Mouse (Mus musculus): ENCODE results near the gene Metrn. TPM values are rescaled to one million over a fixed set of nuclear protein-coding genes. Genes with fewer than 3 reads are reported as not detected.
"Not testable (repeated sequence)": the region's sequence is repeated elsewhere in the genome, so short reads cannot be mapped to it uniquely, and the experiment has no call there.

Gene Metrn
- polyA plus RNA-seq, 1 experiment from 2014 or later = 20.3 TPM

- Histone ChIP-seq H3K36me3 (ENCODE audit: control insufficient read depth, insufficient read depth, low read length) (no peaks in the 10 kb centered on the region), H3K4me1 (replicated peaks; ENCODE audit: control insufficient read depth, insufficient read depth, low read length) (peaks cover 7% of the 10 kb centered on the region; the same call in 1 of the 2 replicates), H3K27ac (ENCODE audit: low read depth, low read length) (no peak overlapping the region), H3K4me3 (ENCODE audit: low read depth, low read length) (peak overlapping the region; percentile 13; the same call in 1 of the 2 replicates), H3K27me3 (ENCODE audit: control insufficient read depth, insufficient read depth, low read length) (peaks cover 14% of the 10 kb centered on the region), H3K9ac (ENCODE audit: low read length) (peak overlapping the region; percentile 33; the same call in 1 of the 2 replicates), H3K9me3 (ENCODE audit: control insufficient read depth, low read length) (no peaks in the 10 kb centered on the region), H3K4me2 (ENCODE audit: low read depth, low read length, severe bottlenecking) (peak overlapping the region; percentile 37)
- 7% methylated on average over 46 of the region's 46 CpGs for WGBS
- DNase-seq (ENCODE audit: low spot score) (peak; percentile 60), ATAC-seq (replicated peaks; ENCODE audit: low FRiP score) (no peak)
Observed at GRCm38 (mm10) chr17:25818851-25819780, 22.2 kb upstream of the Metrn start.

GRCm38 (mm10) chr17:25817662-25818061, 20.7 kb upstream of the Metrn start:
- Histone ChIP-seq H3K9ac (ENCODE audit: low read length) (no peak overlapping the region), H3K4me1 (replicated peaks; ENCODE audit: control insufficient read depth, insufficient read depth, low read length) (peaks cover 6% of the 10 kb centered on the region; the same call in 1 of the 2 replicates), H3K36me3 (ENCODE audit: control insufficient read depth, insufficient read depth, low read length) (no peaks in the 10 kb centered on the region), H3K4me3 (ENCODE audit: low read depth, low read length) (no peak overlapping the region), H3K4me2 (ENCODE audit: low read depth, low read length, severe bottlenecking) (no peak overlapping the region), H3K27me3 (ENCODE audit: control insufficient read depth, insufficient read depth, low read length) (peaks cover 14% of the 10 kb centered on the region), H3K9me3 (ENCODE audit: control insufficient read depth, low read length) (no peaks in the 10 kb centered on the region), H3K27ac (ENCODE audit: low read depth, low read length) (no peak overlapping the region)
- ATAC-seq (replicated peaks; ENCODE audit: low FRiP score) (no peak), DNase-seq (ENCODE audit: low spot score) (peak; percentile 52)
- 89% methylated on average over 11 of the region's 11 CpGs for WGBS

DNA sequence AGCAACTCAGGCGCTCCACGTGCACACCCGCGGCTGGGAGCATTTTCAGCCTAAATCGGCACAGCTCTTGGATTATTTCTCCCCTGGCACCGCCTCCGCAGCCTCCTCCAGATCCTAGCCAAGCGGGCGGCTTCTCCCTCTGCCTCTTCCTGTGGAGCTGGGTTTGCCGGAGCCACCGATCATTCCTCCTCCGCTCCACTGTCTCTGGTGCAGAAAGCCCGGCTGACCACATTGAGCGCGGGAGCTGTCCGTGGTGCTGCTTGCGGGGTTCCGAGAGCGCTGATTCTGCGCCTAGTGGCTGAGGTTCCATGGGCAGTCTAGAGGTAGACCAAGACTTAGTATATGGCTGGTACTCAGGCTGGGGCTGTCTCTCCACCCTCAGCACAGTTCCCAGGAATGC, 16.5 kb upstream of the Metrn start:
- Histone ChIP-seq H3K9me3 (ENCODE audit: control insufficient read depth, low read length) (no peaks in the 10 kb centered on the region), H3K4me1 (replicated peaks; ENCODE audit: control insufficient read depth, insufficient read depth, low read length) (peaks cover 9% of the 10 kb centered on the region), H3K4me3 (ENCODE audit: low read depth, low read length) (no peak overlapping the region), H3K4me2 (ENCODE audit: low read depth, low read length, severe bottlenecking) (no peak overlapping the region), H3K36me3 (ENCODE audit: control insufficient read depth, insufficient read depth, low read length) (no peaks in the 10 kb centered on the region), H3K9ac (ENCODE audit: low read length) (0 out of 2 replicates have a peak overlapping the region, but pooled peaks have one; percentile 13), H3K27ac (ENCODE audit: low read depth, low read length) (no peak overlapping the region), H3K27me3 (ENCODE audit: control insufficient read depth, insufficient read depth, low read length) (peaks cover 2% of the 10 kb centered on the region)
- WGBS = 3% methylated on average over 20 of the region's 20 CpGs
- DNase-seq (ENCODE audit: low spot score) (peak; percentile 92), ATAC-seq (replicated peaks; ENCODE audit: low FRiP score) (no peak)

DNA sequence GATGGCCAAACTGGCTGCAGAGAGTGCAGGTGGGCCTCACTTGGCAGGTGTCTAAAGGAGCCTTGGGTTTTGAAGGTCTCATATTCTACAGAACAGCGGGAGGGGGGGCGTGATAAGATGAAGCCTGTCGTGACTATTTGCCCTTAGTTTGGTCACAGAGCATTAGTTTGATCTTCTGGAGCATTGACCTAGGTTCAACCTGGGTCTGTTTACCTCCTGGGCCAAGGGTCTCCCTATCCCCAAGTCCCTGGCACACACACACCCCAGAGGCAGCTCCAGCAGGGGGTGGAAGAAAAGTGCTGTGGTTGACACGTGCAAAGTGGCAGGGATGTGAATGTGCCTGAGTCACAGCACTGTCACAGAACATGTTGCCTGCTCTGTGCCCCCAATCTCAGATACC, 14.0 kb upstream of the Metrn start:
- Histone ChIP-seq H3K4me3 (ENCODE audit: low read depth, low read length) (no peak overlapping the region), H3K36me3 (ENCODE audit: control insufficient read depth, insufficient read depth, low read length) (no peaks in the 10 kb centered on the region), H3K9me3 (ENCODE audit: control insufficient read depth, low read length) (no peaks in the 10 kb centered on the region), H3K4me2 (ENCODE audit: low read depth, low read length, severe bottlenecking) (no peak overlapping the region), H3K4me1 (replicated peaks; ENCODE audit: control insufficient read depth, insufficient read depth, low read length) (peaks cover 9% of the 10 kb centered on the region), H3K9ac (ENCODE audit: low read length) (no peak overlapping the region), H3K27ac (ENCODE audit: low read depth, low read length) (no peak overlapping the region), H3K27me3 (ENCODE audit: control insufficient read depth, insufficient read depth, low read length) (no peaks in the 10 kb centered on the region)
- no peak for ATAC-seq (replicated peaks; ENCODE audit: low FRiP score)
- WGBS = 82% methylated on average over 4 of the region's 4 CpGs
- peak; percentile 47 for DNase-seq (ENCODE audit: low spot score)

DNA sequence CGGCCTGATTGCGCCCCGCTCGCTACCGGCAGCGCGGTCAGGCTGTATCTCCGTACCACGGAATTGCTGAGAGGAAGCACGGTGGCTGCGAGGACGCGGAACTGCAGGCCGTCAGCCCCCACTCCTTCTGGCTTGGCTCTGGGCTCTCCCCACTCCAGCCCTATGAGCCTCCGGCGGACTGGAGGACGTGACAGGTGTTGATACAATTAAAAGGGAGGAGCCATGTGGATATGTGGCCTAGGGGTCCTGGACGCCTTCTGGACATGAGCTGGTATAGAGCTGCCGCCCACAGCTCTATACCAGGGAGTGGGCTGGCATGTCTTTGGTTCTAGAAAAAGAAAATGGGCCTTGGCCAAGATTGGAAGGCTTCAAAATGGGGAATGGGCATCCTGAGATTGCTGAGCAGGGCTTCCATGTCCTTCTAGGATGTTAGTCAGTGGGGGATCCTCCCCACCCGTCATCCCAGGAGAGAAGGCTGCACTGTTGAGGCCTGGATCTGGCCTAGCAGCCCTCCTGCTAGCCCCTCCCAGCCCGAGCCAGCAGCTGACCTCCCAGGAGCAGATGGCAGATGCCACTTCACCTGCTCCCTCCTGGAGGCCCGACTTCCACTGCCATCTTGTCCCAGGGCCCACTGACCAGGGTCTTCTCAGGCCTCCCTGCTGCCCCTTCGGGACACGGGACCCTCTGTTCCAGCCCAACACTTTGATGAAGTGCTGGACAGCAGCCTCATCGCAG, 12.8 kb upstream of the Metrn start:
- H3K4me1 ChIP-seq (replicated peaks; ENCODE audit: control insufficient read depth, insufficient read depth, low read length) = peaks cover 9% of the 10 kb centered on the region
- H3K4me2 ChIP-seq (ENCODE audit: low read depth, low read length, severe bottlenecking) = peak overlapping the region; percentile 85
- ATAC-seq (replicated peaks; ENCODE audit: low FRiP score) (peak; percentile 58), DNase-seq (ENCODE audit: low spot score) (peak; percentile 64)
- H3K36me3 ChIP-seq (ENCODE audit: control insufficient read depth, insufficient read depth, low read length) = no peaks in the 10 kb centered on the region
- H3K9ac ChIP-seq (ENCODE audit: low read length) = peak overlapping the region; percentile 95
- H3K27me3 ChIP-seq (ENCODE audit: control insufficient read depth, insufficient read depth, low read length) = no peaks in the 10 kb centered on the region
- H3K4me3 ChIP-seq (ENCODE audit: low read depth, low read length) = peak overlapping the region; percentile 81
- peak overlapping the region; percentile 89 for H3K27ac ChIP-seq (ENCODE audit: low read depth, low read length)
- 8% methylated on average over 25 of the region's 25 CpGs for WGBS
- H3K9me3 ChIP-seq (ENCODE audit: control insufficient read depth, low read length) = no peaks in the 10 kb centered on the region

DNA sequence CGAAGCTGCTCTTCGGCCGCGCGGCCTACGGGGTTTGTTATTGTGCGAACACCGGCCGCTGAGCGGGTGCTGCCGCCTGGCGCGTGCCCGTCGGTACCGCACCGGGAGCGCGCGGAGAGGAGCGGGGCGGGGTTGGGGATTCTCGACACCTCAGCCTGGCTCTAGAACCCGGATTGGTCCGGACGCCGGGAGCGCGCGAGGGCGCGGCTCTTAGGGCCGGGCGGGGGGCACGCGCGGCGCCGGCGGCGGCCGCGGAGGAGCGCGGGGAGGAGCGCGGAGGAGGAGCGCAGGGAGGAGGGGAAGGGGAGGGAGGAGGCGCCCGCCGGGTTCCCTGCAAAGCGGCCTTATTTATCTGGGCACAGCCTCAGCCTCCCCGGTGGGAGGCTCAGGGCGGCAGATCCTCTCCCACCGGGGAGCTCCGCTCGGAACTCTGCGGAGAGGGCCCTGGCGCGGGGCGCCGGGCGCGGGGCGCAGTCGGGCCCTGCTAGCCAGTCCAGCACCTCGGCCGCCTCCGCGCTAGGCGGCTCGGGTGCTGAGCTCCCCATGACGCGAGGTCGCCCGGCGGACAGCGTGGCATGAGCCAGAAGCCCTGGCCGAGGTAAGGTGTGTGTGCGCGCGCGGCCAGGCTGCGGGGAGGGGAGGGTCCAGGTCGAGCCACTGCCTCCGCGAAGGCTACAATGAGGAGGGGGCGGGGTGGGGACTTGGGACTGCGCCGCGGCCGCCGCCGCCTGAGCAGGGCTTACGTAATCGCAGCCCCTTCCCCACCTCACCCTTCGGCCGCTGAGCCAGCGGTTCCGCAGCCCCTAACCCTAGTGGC, 12.1 kb upstream of the Metrn start, which contains the start of gene Fbxl16:
Gene Fbxl16, plus strand, starts transcription at position 297 of the 817 bp plus-strand sequence.
- H3K27me3 ChIP-seq (ENCODE audit: control insufficient read depth, insufficient read depth, low read length) = no peaks in the 10 kb centered on the region
- under 1% methylated on average over 89 of the region's 100 CpGs for WGBS
- ATAC-seq (replicated peaks; ENCODE audit: low FRiP score) = peak; percentile 82
- no peaks in the 10 kb centered on the region for H3K36me3 ChIP-seq (ENCODE audit: control insufficient read depth, insufficient read depth, low read length)
- peak within 1 kb of the TSS; percentile 89 for H3K27ac ChIP-seq (ENCODE audit: low read depth, low read length)
- peak within 1 kb of the TSS; percentile 85 for H3K4me2 ChIP-seq (ENCODE audit: low read depth, low read length, severe bottlenecking)
- H3K9me3 ChIP-seq (ENCODE audit: control insufficient read depth, low read length) = no peaks in the 10 kb centered on the region
- peak within 1 kb of the TSS; percentile 81 for H3K4me3 ChIP-seq (ENCODE audit: low read depth, low read length)
- H3K9ac ChIP-seq (ENCODE audit: low read length) = peak within 1 kb of the TSS; percentile 95
- H3K4me1 ChIP-seq (replicated peaks; ENCODE audit: control insufficient read depth, insufficient read depth, low read length) = peaks cover 9% of the 10 kb centered on the region
- peak; percentile 93 for DNase-seq (ENCODE audit: low spot score)

- peak overlapping the region; percentile 95; the same call in 1 of the 2 replicates for H3K9ac ChIP-seq (ENCODE audit: low read length)
- DNase-seq (ENCODE audit: low spot score) = no peak
- no peaks in the 10 kb centered on the region for H3K36me3 ChIP-seq (ENCODE audit: control insufficient read depth, insufficient read depth, low read length)
- H3K4me2 ChIP-seq (ENCODE audit: low read depth, low read length, severe bottlenecking) = peak overlapping the region; percentile 85
- no peaks in the 10 kb centered on the region for H3K9me3 ChIP-seq (ENCODE audit: control insufficient read depth, low read length)
- no peak overlapping the region for H3K27ac ChIP-seq (ENCODE audit: low read depth, low read length)
- peaks cover 15% of the 10 kb centered on the region for H3K4me1 ChIP-seq (replicated peaks; ENCODE audit: control insufficient read depth, insufficient read depth, low read length)
- no peak for ATAC-seq (replicated peaks; ENCODE audit: low FRiP score)
- 32% methylated on average over 5 of the region's 5 CpGs for WGBS
- peak overlapping the region; percentile 81 for H3K4me3 ChIP-seq (ENCODE audit: low read depth, low read length)
- no peaks in the 10 kb centered on the region for H3K27me3 ChIP-seq (ENCODE audit: control insufficient read depth, insufficient read depth, low read length)
Observed at GRCm38 (mm10) chr17:25808028-25808427, 11.1 kb upstream of the Metrn start.

DNA sequence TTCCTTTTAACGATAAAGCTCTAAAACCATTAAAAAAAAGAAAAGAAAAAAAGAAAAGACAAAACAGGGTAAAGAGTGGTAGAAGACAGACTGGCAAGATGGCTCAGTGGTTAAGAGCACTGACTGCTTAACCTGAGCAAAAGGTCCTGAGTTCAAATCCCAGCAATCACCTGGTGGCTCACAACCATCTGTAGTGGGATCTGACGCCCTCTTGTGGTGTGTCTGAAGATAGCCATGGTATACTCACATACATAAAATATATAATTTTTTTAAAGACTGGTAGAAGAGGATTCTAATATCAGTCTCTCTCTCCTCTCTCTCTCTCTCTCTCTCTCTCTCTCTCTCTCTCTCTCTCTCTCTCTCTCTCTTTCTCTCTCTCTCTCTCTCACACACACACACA, 10.5 kb upstream of the Metrn start:
- not testable (repeated sequence) for H3K4me2 ChIP-seq (ENCODE audit: low read depth, low read length, severe bottlenecking); H3K4me3 ChIP-seq (ENCODE audit: low read depth, low read length); H3K27ac ChIP-seq (ENCODE audit: low read depth, low read length); H3K27me3 ChIP-seq (ENCODE audit: control insufficient read depth, insufficient read depth, low read length); H3K36me3 ChIP-seq (ENCODE audit: control insufficient read depth, insufficient read depth, low read length); H3K9me3 ChIP-seq (ENCODE audit: control insufficient read depth, low read length); ATAC-seq (replicated peaks; ENCODE audit: low FRiP score); H3K9ac ChIP-seq (ENCODE audit: low read length); DNase-seq (ENCODE audit: low spot score)
- H3K4me1 ChIP-seq (replicated peaks; ENCODE audit: control insufficient read depth, insufficient read depth, low read length) = peaks cover 19% of the 10 kb centered on the region
- 43% methylated on average over 2 of the region's 2 CpGs for WGBS
